Mouse (Mus musculus): ENCODE measurements around the gene Rfesd. TPM values are rescaled to one million over a fixed set of nuclear protein-coding genes. Genes with fewer than 3 reads are reported as not detected.

The Rfesd gene
- polyA plus RNA-seq, 1 experiment from 2014 or later: 22.3 TPM

- Histone ChIP-seq H3K4me2 (no peak overlapping the region), H3K27me3 (no peaks in the 10 kb centered on the region), H3K9ac (no peak overlapping the region), H3K4me3 (replicated peaks) (no peak overlapping the region), H3K9me3 (no peaks in the 10 kb centered on the region), H3K4me1 (no peaks in the 10 kb centered on the region), H3K27ac (no peak overlapping the region), H3K36me3 (replicated peaks) (no peaks in the 10 kb centered on the region)
- no peak for ATAC-seq (ENCODE audit: low FRiP score)
- WGBS: 71% methylated on average over 1 of the region's 1 CpGs
These were observed 23.9 kb upstream of the Rfesd start for GRCm38 (mm10) chr13:76042455-76042854.

- no peak for ATAC-seq (ENCODE audit: low FRiP score)
These were observed 6.1 kb upstream of the Rfesd start for GRCm38 (mm10) chr13:76024588-76024987.

GRCm38 (mm10) chr13:76021782-76022181 lies 3.3 kb upstream of the Rfesd start:
- H3K27ac ChIP-seq: no peak overlapping the region
- WGBS: 89% methylated on average over 2 of the region's 2 CpGs
- H3K4me2 ChIP-seq: no peak overlapping the region
- no peaks in the 10 kb centered on the region for H3K36me3 ChIP-seq (replicated peaks)
- peaks cover 8% of the 10 kb centered on the region for H3K4me1 ChIP-seq
- no peak overlapping the region for H3K4me3 ChIP-seq (replicated peaks)
- ATAC-seq (ENCODE audit: low FRiP score): no peak
- no peak overlapping the region for H3K9ac ChIP-seq
- 0 out of 2 replicates have a peak, but pooled peaks cover 3% of the 10 kb centered on the region for H3K27me3 ChIP-seq
- no peaks in the 10 kb centered on the region for H3K9me3 ChIP-seq

More at GRCm38 (mm10) chr13:76024588-76024987, 6.1 kb upstream of the Rfesd start:
- WGBS: 79% methylated on average over 3 of the region's 3 CpGs
- Histone ChIP-seq H3K27me3 (0 out of 2 replicates have a peak, but pooled peaks cover 3% of the 10 kb centered on the region), H3K36me3 (replicated peaks) (no peaks in the 10 kb centered on the region), H3K9ac (no peak overlapping the region), H3K4me3 (replicated peaks) (no peak overlapping the region), H3K9me3 (no peaks in the 10 kb centered on the region), H3K4me1 (no peaks in the 10 kb centered on the region), H3K27ac (no peak overlapping the region), H3K4me2 (no peak overlapping the region)

- H3K9ac ChIP-seq: no peak overlapping the region
- H3K36me3 ChIP-seq (replicated peaks): no peaks in the 10 kb centered on the region
- peak; percentile 68 for ATAC-seq (ENCODE audit: low FRiP score)
- 41% methylated on average over 5 of the region's 5 CpGs for WGBS
- H3K27me3 ChIP-seq: 0 out of 2 replicates have a peak, but pooled peaks cover 3% of the 10 kb centered on the region
- peak overlapping the region; percentile 65 for H3K4me3 ChIP-seq (replicated peaks)
- H3K9me3 ChIP-seq: no peaks in the 10 kb centered on the region
- H3K4me2 ChIP-seq: peak overlapping the region; percentile 65
- no peak overlapping the region for H3K27ac ChIP-seq
- peaks cover 8% of the 10 kb centered on the region for H3K4me1 ChIP-seq
These were observed 403 bp upstream of the Rfesd start for GRCm38 (mm10) chr13:76018844-76019400.

GRCm38 (mm10) chr13:76017465-76017864 lies 1.1 kb downstream of the Rfesd start:
- no peak for ATAC-seq (ENCODE audit: low FRiP score)
- Histone ChIP-seq H3K4me3 (replicated peaks) (peak overlapping the region; percentile 65), H3K27me3 (no peaks in the 10 kb centered on the region), H3K27ac (0 out of 2 replicates have a peak overlapping the region, but pooled peaks have one; percentile 89), H3K4me2 (peak overlapping the region; percentile 65), H3K9me3 (no peaks in the 10 kb centered on the region), H3K9ac (peak overlapping the region; percentile 92), H3K4me1 (peaks cover 8% of the 10 kb centered on the region), H3K36me3 (replicated peaks) (no peaks in the 10 kb centered on the region)
- WGBS: 80% methylated on average over 4 of the region's 4 CpGs

- Histone ChIP-seq H3K4me1 (peaks cover 8% of the 10 kb centered on the region), H3K36me3 (replicated peaks) (no peaks in the 10 kb centered on the region), H3K4me3 (replicated peaks) (no peak overlapping the region), H3K9me3 (no peaks in the 10 kb centered on the region), H3K27ac (no peak overlapping the region), H3K9ac (no peak overlapping the region), H3K27me3 (no peaks in the 10 kb centered on the region), H3K4me2 (no peak overlapping the region)
- WGBS: 79% methylated on average over 2 of the region's 2 CpGs
- no peak for ATAC-seq (ENCODE audit: low FRiP score)
These were observed 4.0 kb downstream of the Rfesd start for GRCm38 (mm10) chr13:76014511-76014910.

- no peak overlapping the region for H3K4me2 ChIP-seq
These were observed 15.2 kb downstream of the Rfesd start for GRCm38 (mm10) chr13:76003272-76003671.

GRCm38 (mm10) chr13:75992169-75993028 lies 26.1 kb downstream of the Rfesd start:
- H3K27ac ChIP-seq: peak overlapping the region; percentile 46; the same call in 1 of the 2 replicates

More at GRCm38 (mm10) chr13:76003272-76003671, 15.2 kb downstream of the Rfesd start:
- no peaks in the 10 kb centered on the region for H3K9me3 ChIP-seq
- H3K9ac ChIP-seq: no peak overlapping the region
- ATAC-seq (ENCODE audit: low FRiP score): no peak
- H3K4me3 ChIP-seq (replicated peaks): no peak overlapping the region
- peaks cover 6% of the 10 kb centered on the region for H3K36me3 ChIP-seq (replicated peaks)
- no peak overlapping the region for H3K27ac ChIP-seq
- no peaks in the 10 kb centered on the region for H3K4me1 ChIP-seq
- WGBS: 89% methylated on average over 3 of the region's 3 CpGs
- H3K27me3 ChIP-seq: no peaks in the 10 kb centered on the region

GRCm38 (mm10) chr13:75988096-75988495 lies 30.4 kb downstream of the Rfesd start:
- Histone ChIP-seq H3K4me2 (no peak overlapping the region), H3K36me3 (replicated peaks) (no peaks in the 10 kb centered on the region), H3K4me1 (peaks cover 8% of the 10 kb centered on the region; the same call in 1 of the 2 replicates), H3K27ac (no peak overlapping the region), H3K27me3 (no peaks in the 10 kb centered on the region), H3K9me3 (no peaks in the 10 kb centered on the region), H3K9ac (no peak overlapping the region), H3K4me3 (replicated peaks) (no peak overlapping the region)
- 100% methylated on average over 1 of the region's 1 CpGs for whole genome bisulfite sequencing
- no peak for ATAC-seq (ENCODE audit: low FRiP score)

More at GRCm38 (mm10) chr13:75992169-75993028, 26.1 kb downstream of the Rfesd start:
- peaks cover 7% of the 10 kb centered on the region; the same call in 1 of the 2 replicates for H3K27me3 ChIP-seq
- no peak overlapping the region for H3K4me2 ChIP-seq
- no peaks in the 10 kb centered on the region for H3K9me3 ChIP-seq
- no peak overlapping the region for H3K4me3 ChIP-seq (replicated peaks)
- peaks cover 8% of the 10 kb centered on the region; the same call in 1 of the 2 replicates for H3K4me1 ChIP-seq
- peak; percentile 93 for ATAC-seq (ENCODE audit: low FRiP score)
- 45% methylated on average over 9 of the region's 9 CpGs for WGBS
- H3K36me3 ChIP-seq (replicated peaks): no peaks in the 10 kb centered on the region
- no peak overlapping the region for H3K9ac ChIP-seq

- Histone ChIP-seq H3K27ac (no peak overlapping the region), H3K9ac (no peak overlapping the region), H3K4me3 (replicated peaks) (no peak overlapping the region), H3K27me3 (no peaks in the 10 kb centered on the region), H3K4me1 (no peaks in the 10 kb centered on the region), H3K36me3 (replicated peaks) (no peaks in the 10 kb centered on the region), H3K9me3 (no peaks in the 10 kb centered on the region), H3K4me2 (no peak overlapping the region)
- ATAC-seq (ENCODE audit: low FRiP score): no peak
These were observed 36.6 kb downstream of the Rfesd start for GRCm38 (mm10) chr13:75981901-75982300.

GRCm38 (mm10) chr13:75976649-75977048 lies 41.9 kb downstream of the Rfesd start:
- no peak for ATAC-seq (ENCODE audit: low FRiP score)

GRCm38 (mm10) chr13:75976218-75976617 lies 42.3 kb downstream of the Rfesd start:
- Histone ChIP-seq H3K4me3 (replicated peaks) (no peak overlapping the region), H3K4me1 (no peaks in the 10 kb centered on the region), H3K4me2 (no peak overlapping the region), H3K9ac (no peak overlapping the region), H3K27ac (no peak overlapping the region), H3K9me3 (no peaks in the 10 kb centered on the region), H3K27me3 (no peaks in the 10 kb centered on the region), H3K36me3 (replicated peaks) (no peaks in the 10 kb centered on the region)
- ATAC-seq (ENCODE audit: low FRiP score): no peak
- 92% methylated on average over 2 of the region's 2 CpGs for WGBS

More at GRCm38 (mm10) chr13:75976649-75977048, 41.9 kb downstream of the Rfesd start:
- H3K9ac ChIP-seq: no peak overlapping the region
- WGBS: 92% methylated on average over 2 of the region's 2 CpGs
- H3K4me3 ChIP-seq (replicated peaks): no peak overlapping the region
- H3K4me2 ChIP-seq: no peak overlapping the region
- H3K27me3 ChIP-seq: no peaks in the 10 kb centered on the region
- H3K9me3 ChIP-seq: no peaks in the 10 kb centered on the region
- no peaks in the 10 kb centered on the region for H3K4me1 ChIP-seq
- H3K36me3 ChIP-seq (replicated peaks): no peaks in the 10 kb centered on the region
- no peak overlapping the region for H3K27ac ChIP-seq
